Mouse (Mus musculus) embryo, embryonic 11.5 days (tissue): ENCODE measurements around the gene Fcgrt.
"Not testable (repeated sequence)": the region's sequence is repeated elsewhere in the genome, so short reads cannot be mapped to it uniquely, and the experiment has no call there.

Experiments used
- DNase-seq: peaks from one replicate; pipeline ENCODE4 v3.0.0-alpha.2; 2012; ENCODE audit warnings: low read depth, low spot score

Gene Fcgrt

GRCm38 (mm10) chr7:45103652-45104180, at the start of gene Fcgrt:
TSS of gene Fcgrt (minus strand) at chr7:45103851.
- DNase-seq = no peak

GRCm38 (mm10) chr7:45153052-45153451, 49.4 kb upstream of the Fcgrt start:
- DNase-seq = not testable (repeated sequence)

GRCm38 (mm10) chr7:45151303-45151702, 47.7 kb upstream of the Fcgrt start:
- no peak for DNase-seq

- DNase-seq = no peak
Measured at GRCm38 (mm10) chr7:45150321-45150720, 46.7 kb upstream of the Fcgrt start.

- DNase-seq = no peak
Measured at GRCm38 (mm10) chr7:45149545-45149944, 45.9 kb upstream of the Fcgrt start.

GRCm38 (mm10) chr7:45148534-45149098, 45.0 kb upstream of the Fcgrt start:
- DNase-seq = no peak

- no peak for DNase-seq
Measured at GRCm38 (mm10) chr7:45147899-45148298, 44.2 kb upstream of the Fcgrt start.

- DNase-seq = no peak
Measured at GRCm38 (mm10) chr7:45147267-45147666, 43.6 kb upstream of the Fcgrt start.

- DNase-seq = no peak
Measured at GRCm38 (mm10) chr7:45145460-45145859, 41.8 kb upstream of the Fcgrt start.

GRCm38 (mm10) chr7:45144368-45145174, 40.9 kb upstream of the Fcgrt start:
- DNase-seq = no peak

- no peak for DNase-seq
Measured at GRCm38 (mm10) chr7:45141914-45142313, 38.3 kb upstream of the Fcgrt start.

- no peak for DNase-seq
Measured at GRCm38 (mm10) chr7:45141319-45141718, 37.7 kb upstream of the Fcgrt start.

- no peak for DNase-seq
Measured at GRCm38 (mm10) chr7:45139904-45140723, 36.5 kb upstream of the Fcgrt start.

- no peak for DNase-seq
Measured at GRCm38 (mm10) chr7:45138403-45138802, 34.8 kb upstream of the Fcgrt start.

GRCm38 (mm10) chr7:45137171-45138006, 33.7 kb upstream of the Fcgrt start:
- DNase-seq = no peak

- peak; percentile 73 for DNase-seq
Measured at GRCm38 (mm10) chr7:45135993-45136567, 32.4 kb upstream of the Fcgrt start, which contains the start of the genes Gm45713 and Flt3l. TSS of gene Gm45713 (minus strand) at chr7:45136231. TSS of gene Flt3l (minus strand) at chr7:45136432.

- DNase-seq = no peak
Measured at GRCm38 (mm10) chr7:45135370-45135769, 31.7 kb upstream of the Fcgrt start.

GRCm38 (mm10) chr7:45134544-45135026, 30.9 kb upstream of the Fcgrt start:
- no peak for DNase-seq

GRCm38 (mm10) chr7:45133446-45134159, 30.0 kb upstream of the Fcgrt start:
- no peak for DNase-seq

- no peak for DNase-seq
Measured at GRCm38 (mm10) chr7:45131850-45132249, 28.2 kb upstream of the Fcgrt start.
